Mouse (Mus musculus) embryonic fibroblast, embryonic 13.5 days (primary cell): ENCODE results near the gene Khnyn. TPM values are rescaled to one million over a fixed set of nuclear protein-coding genes. Genes with fewer than 3 reads are reported as not detected.

Experiments
- H3K27ac ChIP-seq: 2 replicates; pipeline ENCODE4 v1.5.1; 2012; ENCODE audit warnings: low read length, control low read depth, inconsistent platforms; ENCODE audit not compliant: insufficient read depth
- H3K4me1 ChIP-seq: 2 replicates; pipeline ENCODE4 v1.6.1; 2011; ENCODE audit warnings: low read length; ENCODE audit not compliant: control insufficient read depth, insufficient read depth
- H3K4me3 ChIP-seq: 2 replicates; pipeline ENCODE4 v1.5.1; 2011; ENCODE audit warnings: mild to moderate bottlenecking, control low read depth, low read length; ENCODE audit not compliant: insufficient read depth
- CTCF ChIP-seq: IDR thresholded peaks from 2 replicates; pipeline ENCODE4 v1.5.1; 2011; ENCODE audit warnings: mild to moderate bottlenecking, control low read depth, low read length, moderate library complexity, borderline replicate concordance; ENCODE audit not compliant: insufficient read depth
- POLR2A ChIP-seq: IDR thresholded peaks from 2 replicates; pipeline ENCODE4 v1.6.1; 2011; ENCODE audit warnings: low read depth, mild to moderate bottlenecking, control low read depth, low read length, moderate library complexity
- polyA plus RNA-seq: library from polyadenylated mRNA; stranded (reverse); fragments of >200 nt; gene quantifications from 2 replicates; pipeline ENCODE4 v1.2.4, GENCODE M21; 2011; ENCODE audit warnings: low read depth; ENCODE audit not compliant: missing spikeins, insufficient read length

Khnyn gene
- polyA plus RNA-seq, 1 experiment = 17.5 TPM

GRCm38 (mm10) chr14:55872551-55872950 is 12.2 kb upstream of the Khnyn start:
- Histone ChIP-seq H3K4me3 (no peak overlapping the region), H3K27ac (no peak overlapping the region), H3K4me1 (no peaks in the 10 kb centered on the region)
- TF ChIP-seq POLR2A = no peak
- TF ChIP-seq CTCF = no peak

- no peak overlapping the region for H3K27ac ChIP-seq
- H3K4me1 ChIP-seq = no peaks in the 10 kb centered on the region
- TF ChIP-seq POLR2A (no peak), CTCF (no peak)
- H3K4me3 ChIP-seq = no peak overlapping the region
Measured at GRCm38 (mm10) chr14:55873242-55873713, 11.5 kb upstream of the Khnyn start.

GRCm38 (mm10) chr14:55873714-55874683 is 10.7 kb upstream of the Khnyn start:
- TF ChIP-seq CTCF = peak; percentile 89
- TF ChIP-seq POLR2A = no peak
- Histone ChIP-seq H3K4me3 (no peak overlapping the region), H3K27ac (no peak overlapping the region), H3K4me1 (no peaks in the 10 kb centered on the region)

- H3K4me1 ChIP-seq = no peaks in the 10 kb centered on the region
- H3K4me3 ChIP-seq = no peak overlapping the region
- no peak overlapping the region for H3K27ac ChIP-seq
- TF ChIP-seq CTCF = no peak
- TF ChIP-seq POLR2A = no peak
Measured at GRCm38 (mm10) chr14:55877469-55878315, 7.1 kb upstream of the Khnyn start.

GRCm38 (mm10) chr14:55878316-55878940 is 6.3 kb upstream of the Khnyn start:
- Histone ChIP-seq H3K4me1 (no peaks in the 10 kb centered on the region), H3K27ac (no peak overlapping the region), H3K4me3 (no peak overlapping the region)
- TF ChIP-seq CTCF (no peak), POLR2A (no peak)

GRCm38 (mm10) chr14:55879623-55880022 is 5.1 kb upstream of the Khnyn start:
- peaks cover 3% of the 10 kb centered on the region; the same call in 1 of the 2 replicates for H3K4me1 ChIP-seq
- no peak overlapping the region for H3K27ac ChIP-seq
- no peak overlapping the region for H3K4me3 ChIP-seq
- TF ChIP-seq CTCF (peak; percentile 70; the same call in 1 of the 2 replicates), POLR2A (no peak)

GRCm38 (mm10) chr14:55880982-55881381 is 3.8 kb upstream of the Khnyn start:
- no peak overlapping the region for H3K4me3 ChIP-seq
- TF ChIP-seq CTCF = no peak
- no peak for TF ChIP-seq POLR2A
- H3K27ac ChIP-seq = no peak overlapping the region
- peaks cover 3% of the 10 kb centered on the region; the same call in 1 of the 2 replicates for H3K4me1 ChIP-seq

- no peak overlapping the region for H3K27ac ChIP-seq
- no peak overlapping the region for H3K4me3 ChIP-seq
- TF ChIP-seq POLR2A (no peak), CTCF (no peak)
- peaks cover 3% of the 10 kb centered on the region; the same call in 1 of the 2 replicates for H3K4me1 ChIP-seq
Measured at GRCm38 (mm10) chr14:55882171-55882641, 2.5 kb upstream of the Khnyn start.

GRCm38 (mm10) chr14:55883149-55883661 is 1.5 kb upstream of the Khnyn start:
- TF ChIP-seq CTCF (no peak), POLR2A (no peak)
- no peak overlapping the region for H3K27ac ChIP-seq

More at GRCm38 (mm10) chr14:55883149-55883661, 1.5 kb upstream of the Khnyn start:
- Histone ChIP-seq H3K4me3 (no peak overlapping the region), H3K4me1 (peaks cover 3% of the 10 kb centered on the region; the same call in 1 of the 2 replicates)
